ENCODE assay signal across 24 mouse cellular contexts in genomic region chr5:126599561-126599960, GRCm38 (mm10).
DNase-seq lines count a peak whose midpoint lies in the region; ATAC-seq and TF ChIP-seq lines count a peak whose summit lies in the region.
"Had no signal": no experiment of that assay in that cellular context is flagged by ENCODE, and none has a peak within 500 bp of the region (broad histone marks: within the 10 kb centered on the region; RNA-seq: fewer than 3 reads in every experiment).

No protein-coding gene starts in this region.

- H3K79me2 ChIP-seq in C2C12 (ENCODE audit: control insufficient read depth, insufficient read depth): no peaks in the 10 kb centered on the region

- no peak overlapping the region for H3K4me2 ChIP-seq in midbrain, embryonic 14.5 days (ENCODE audit: low read length)
- H3K4me2 ChIP-seq: heart, embryonic 11.5 days; hindbrain, embryonic 13.5 days; intestine, embryonic 15.5 days had no signal

- no peaks in the 10 kb centered on the region for H3K27me3 ChIP-seq in heart, embryonic 10.5 days (ENCODE audit: insufficient read depth, poor library complexity, severe bottlenecking)
- no peaks in the 10 kb centered on the region for H3K27me3 ChIP-seq in midbrain, embryonic 14.5 days (ENCODE audit: control insufficient read depth, insufficient read depth, low read length)
- no peaks in the 10 kb centered on the region for H3K27me3 ChIP-seq in midbrain, embryonic 10.5 days (ENCODE audit: low read depth, poor library complexity, severe bottlenecking)
- H3K27me3 ChIP-seq in C2C12 (ENCODE audit: control insufficient read depth, insufficient read depth, insufficient read length): no peaks in the 10 kb centered on the region
- H3K27me3 ChIP-seq: CH12.LX; hindbrain, embryonic 13.5 days; intestine, embryonic 15.5 days; Patski had no signal

- DNase-seq in heart, adult 11 months: peak; percentile 56
- no peak for DNase-seq in heart, embryonic 10.5 days (ENCODE audit: low spot score)
- peak; percentile 29 for DNase-seq in midbrain, embryonic 14.5 days
- DNase-seq in midbrain, embryonic 10.5 days (ENCODE audit: low spot score): no peak
- peak; percentile 37 for DNase-seq in 416B (ENCODE audit: low read depth)
- DNase-seq in thymus, postnatal 14 days: no peak
- no peak for DNase-seq in adrenal gland, postnatal 4 days (ENCODE audit: low spot score in 2 of 2)
- DNase-seq: adrenal gland, postnatal 10 days; adrenal gland, postnatal 36 days; cerebellum, adult 18-20 months; cerebellum, adult 9-10 months; cerebellum, postnatal 14 days; gastrocnemius, adult 2 months; gastrocnemius, postnatal 25 days; heart, adult 2 months; kidney, adult 11 months had no signal

- ATAC-seq in midbrain, embryonic 14.5 days (ENCODE audit: low FRiP score, low TSS enrichment): no peak
- ATAC-seq: forebrain, embryonic 16.5 days; intestine, embryonic 15.5 days; Patski had no signal

- no peak overlapping the region for H3K4me3 ChIP-seq in heart, embryonic 10.5 days
- no peak overlapping the region for H3K4me3 ChIP-seq in midbrain, embryonic 14.5 days (replicated peaks; ENCODE audit: low read depth, low read length)
- no peak overlapping the region for H3K4me3 ChIP-seq in midbrain, embryonic 10.5 days
- H3K4me3 ChIP-seq in C2C12 (ENCODE audit: insufficient read depth, poor library complexity, severe bottlenecking): no peak overlapping the region
- H3K4me3 ChIP-seq: gastrocnemius, adult 2 months; heart, adult 2 months; hindbrain, embryonic 13.5 days; intestine, embryonic 15.5 days had no signal

- H3K9me3 ChIP-seq in heart, embryonic 10.5 days: no peaks in the 10 kb centered on the region
- H3K9me3 ChIP-seq in midbrain, embryonic 14.5 days (ENCODE audit: control insufficient read depth, low read length): no peaks in the 10 kb centered on the region
- H3K9me3 ChIP-seq in midbrain, embryonic 10.5 days (replicated peaks): 0 out of 2 replicates have a peak, but pooled peaks cover 4% of the 10 kb centered on the region
- H3K9me3 ChIP-seq: intestine, embryonic 15.5 days had no signal

- no peak overlapping the region for H3ac ChIP-seq in C2C12 (ENCODE audit: control insufficient read depth, insufficient read length, low read depth)

- no peaks in the 10 kb centered on the region for H3K36me3 ChIP-seq in heart, embryonic 10.5 days
- no peaks in the 10 kb centered on the region for H3K36me3 ChIP-seq in midbrain, embryonic 14.5 days (ENCODE audit: control insufficient read depth, insufficient read depth, low read length)
- no peaks in the 10 kb centered on the region for H3K36me3 ChIP-seq in midbrain, embryonic 10.5 days
- H3K36me3 ChIP-seq in C2C12 (ENCODE audit: control insufficient read depth, insufficient read depth): no peaks in the 10 kb centered on the region
- H3K36me3 ChIP-seq: G1E; hindbrain, embryonic 13.5 days; intestine, embryonic 15.5 days had no signal

- 78% methylated on average over 5 of the region's 5 CpGs for WGBS in heart, embryonic 10.5 days
- 72% methylated on average over 5 of the region's 5 CpGs for WGBS in midbrain, embryonic 14.5 days
- WGBS in midbrain, embryonic 10.5 days: 87% methylated on average over 5 of the region's 5 CpGs

- H3K27ac ChIP-seq in heart, embryonic 10.5 days: no peak overlapping the region
- H3K27ac ChIP-seq in midbrain, embryonic 14.5 days (replicated peaks; ENCODE audit: low read depth, low read length): no peak overlapping the region
- H3K27ac ChIP-seq in midbrain, embryonic 10.5 days (replicated peaks): no peak overlapping the region
- H3K27ac ChIP-seq: gastrocnemius, adult 2 months; heart, adult 2 months; hindbrain, embryonic 13.5 days; intestine, embryonic 15.5 days had no signal

- H3K9ac ChIP-seq in midbrain, embryonic 14.5 days (replicated peaks; ENCODE audit: low read length): no peak overlapping the region
- H3K9ac ChIP-seq: hindbrain, embryonic 13.5 days; intestine, embryonic 15.5 days had no signal

- no peak for TF ChIP-seq CTCF in C2C12 (IDR thresholded peaks at IDR 0.05; ENCODE audit: control insufficient read depth, insufficient read depth, insufficient read length)

- H3K4me1 ChIP-seq in heart, embryonic 10.5 days: no peaks in the 10 kb centered on the region
- H3K4me1 ChIP-seq in midbrain, embryonic 14.5 days (ENCODE audit: control insufficient read depth, insufficient read depth, low read length): no peaks in the 10 kb centered on the region
- H3K4me1 ChIP-seq in midbrain, embryonic 10.5 days: no peaks in the 10 kb centered on the region
- H3K4me1 ChIP-seq: intestine, embryonic 15.5 days had no signal

- no peaks in the 10 kb centered on the region for H3K79me3 ChIP-seq in C2C12 (ENCODE audit: low read depth)

TF ChIP-seq in C2C12, 6 proteins besides CTCF, POLR2A, EP300 and RAD21:
- TF ChIP-seq USF1 (IDR thresholded peaks at IDR 0.05; ENCODE audit: low read depth) (peak; percentile 26), MYOG (IDR thresholded peaks at IDR 0.05; ENCODE audit: control insufficient read depth, extremely low read depth, insufficient read length) (no peak)

Comparison
In these comparisons a context has a peak if more than half of its experiments do, and no peak if none do; other contexts are left out.
1. DNase-seq: peak in heart, adult 11 months (single experiment), midbrain, embryonic 14.5 days (single experiment) and 416B (single experiment); none in heart, embryonic 10.5 days (single experiment), midbrain, embryonic 10.5 days (single experiment), thymus, postnatal 14 days (single experiment) and adrenal gland, postnatal 4 days (0 of 2).